Mouse (Mus musculus): ENCODE results near the gene Ift74.

DNA sequence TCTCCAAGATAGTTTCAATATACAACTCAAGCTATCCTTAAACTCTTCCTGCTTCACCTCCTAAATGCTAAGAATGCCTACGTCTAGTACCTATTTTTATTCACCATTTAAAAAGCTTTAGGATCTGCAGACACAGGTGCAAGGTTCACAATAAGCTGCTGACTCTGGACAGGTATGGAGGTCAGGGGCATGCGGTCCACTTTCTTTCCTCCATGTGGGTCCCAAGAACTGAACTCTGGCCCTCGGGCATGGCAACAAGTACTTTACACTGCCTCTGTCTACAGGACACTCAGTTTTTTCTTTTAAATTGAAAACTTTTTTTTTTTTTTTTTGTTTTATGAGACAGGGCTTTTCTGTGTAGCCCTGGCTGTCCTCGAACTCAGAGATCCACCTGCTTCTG is 41.6 kb upstream of the Ift74 start:
- TF ChIP-seq CTCF (conservative IDR thresholded peaks at IDR 0.05; ENCODE audit: insufficient read depth, insufficient read length, low read depth, low read length), result no peak
- no peak for TF ChIP-seq POLR2A (IDR thresholded peaks at IDR 0.05; ENCODE audit: low read depth, low read length)
